Comparison of ENCODE assay signal across 24 mouse cellular contexts in genomic region chr5:127305719-127306118, GRCm38 (mm10).
DNase-seq lines count a peak whose midpoint lies in the region; ATAC-seq and TF ChIP-seq lines count a peak whose summit lies in the region.
"Had no signal": no experiment of that assay in that cellular context is flagged by ENCODE, and none has a peak within 500 bp of the region (broad histone marks: within the 10 kb centered on the region; RNA-seq: fewer than 3 reads in every experiment).

No protein-coding gene starts in this region.

- no peak overlapping the region for H3K9ac ChIP-seq in hindbrain, embryonic 11.5 days (ENCODE audit: low read depth, low read length)
- no peak overlapping the region for H3K9ac ChIP-seq in hindbrain, embryonic 14.5 days
- H3K9ac ChIP-seq: forebrain, embryonic 12.5 days; liver, embryonic 14.5 days; lung, embryonic 15.5 days; stomach, embryonic 15.5 days had no signal

- 24% methylated on average over 5 of the region's 5 CpGs for WGBS in hindbrain, embryonic 11.5 days
- WGBS in hindbrain, embryonic 14.5 days, result 23% methylated on average over 5 of the region's 5 CpGs

- no peak for TF ChIP-seq POLR2A in brain, embryonic 14.5 days (IDR thresholded peaks at IDR 0.05; ENCODE audit: borderline replicate concordance, extremely low read depth, insufficient read depth, insufficient read length, poor library complexity, severe bottlenecking)

- H3K4me2 ChIP-seq in hindbrain, embryonic 11.5 days (replicated peaks; ENCODE audit: low read depth, low read length), result no peak overlapping the region
- no peak overlapping the region for H3K4me2 ChIP-seq in hindbrain, embryonic 14.5 days (replicated peaks)
- H3K4me2 ChIP-seq: forebrain, embryonic 12.5 days; lung, embryonic 15.5 days; stomach, embryonic 15.5 days had no signal

- 0 out of 2 replicates have a peak, but pooled peaks cover 2% of the 10 kb centered on the region for H3K4me1 ChIP-seq in hindbrain, embryonic 11.5 days (replicated peaks; ENCODE audit: control insufficient read depth, insufficient read depth, low read length)
- peaks cover 4% of the 10 kb centered on the region; the same call in 1 of the 2 replicates for H3K4me1 ChIP-seq in hindbrain, embryonic 14.5 days (replicated peaks; ENCODE audit: control insufficient read depth, insufficient read depth, low read length)

- ATAC-seq in hindbrain, embryonic 11.5 days (ENCODE audit: low FRiP score), result no peak
- no peak for ATAC-seq in hindbrain, embryonic 14.5 days (ENCODE audit: low FRiP score)
- ATAC-seq: inflammation-experienced regulatory T-cells, adult 6 months had no signal

- no peaks in the 10 kb centered on the region for H3K27me3 ChIP-seq in hindbrain, embryonic 11.5 days (ENCODE audit: control insufficient read depth, insufficient read depth, low read length)
- no peaks in the 10 kb centered on the region for H3K27me3 ChIP-seq in hindbrain, embryonic 14.5 days (ENCODE audit: control insufficient read depth, insufficient read depth, low read length)
- H3K27me3 ChIP-seq: CH12.LX; forebrain, embryonic 12.5 days; lung, embryonic 15.5 days; stomach, embryonic 15.5 days had no signal

- H3K9me3 ChIP-seq in hindbrain, embryonic 11.5 days (ENCODE audit: control insufficient read depth, low read length), result no peaks in the 10 kb centered on the region
- H3K9me3 ChIP-seq in hindbrain, embryonic 14.5 days (ENCODE audit: control insufficient read depth, low read length), result no peaks in the 10 kb centered on the region
- H3K9me3 ChIP-seq: embryonic facial prominence, embryonic 10.5 days; forebrain, embryonic 12.5 days; lung, embryonic 15.5 days; stomach, embryonic 15.5 days had no signal

- peak; percentile 41 for DNase-seq in hindbrain, embryonic 11.5 days (ENCODE audit: low spot score)
- no peak for DNase-seq in hindbrain, embryonic 14.5 days (ENCODE audit: low spot score)
- DNase-seq in brain, embryonic 14.5 days (ENCODE audit: low read depth), result peak; percentile 46
- DNase-seq in cerebellum, adult 8-10 months, result peak; percentile 80
- peak; percentile 56 for DNase-seq in embryo, embryonic 10.5 days (ENCODE audit: low spot score)
- DNase-seq in Muller cell, postnatal 12 days (ENCODE audit: inconsistent ontology term), result no peak
- DNase-seq in urinary bladder, adult 2 months (ENCODE audit: low spot score), result no peak
- no peak for DNase-seq in ovary, postnatal 10 days (ENCODE audit: low spot score)
- DNase-seq: adrenal gland, postnatal 36 days; gastrocnemius, adult 2 months; heart, postnatal 36 days; kidney, adult 2 months; kidney, postnatal 25 days; lung, postnatal 4 days; right cerebral cortex, postnatal 25 days; thymus, adult 18-20 months; thymus, postnatal 4 days had no signal

- no peaks in the 10 kb centered on the region for H3K36me3 ChIP-seq in hindbrain, embryonic 11.5 days (ENCODE audit: control insufficient read depth, insufficient read depth, low read length)
- H3K36me3 ChIP-seq in hindbrain, embryonic 14.5 days (replicated peaks; ENCODE audit: control insufficient read depth, insufficient read depth), result no peaks in the 10 kb centered on the region
- H3K36me3 ChIP-seq: embryonic facial prominence, embryonic 10.5 days; forebrain, embryonic 12.5 days; lung, embryonic 15.5 days; stomach, embryonic 15.5 days had no signal

- no peak overlapping the region for H3K4me3 ChIP-seq in hindbrain, embryonic 11.5 days (ENCODE audit: low read depth, low read length)
- no peak overlapping the region for H3K4me3 ChIP-seq in hindbrain, embryonic 14.5 days (replicated peaks; ENCODE audit: low read length)
- H3K4me3 ChIP-seq: embryonic facial prominence, embryonic 10.5 days; forebrain, embryonic 12.5 days; gastrocnemius, adult 2 months; lung, embryonic 15.5 days; stomach, embryonic 15.5 days had no signal

- no peak for TF ChIP-seq CTCF in brain, embryonic 14.5 days (IDR thresholded peaks at IDR 0.05; ENCODE audit: borderline replicate concordance, extremely low read depth, insufficient read depth, insufficient read length)

- H3K27ac ChIP-seq in hindbrain, embryonic 11.5 days (ENCODE audit: low read depth, low read length), result no peak overlapping the region
- no peak overlapping the region for H3K27ac ChIP-seq in hindbrain, embryonic 14.5 days
- H3K27ac ChIP-seq: forebrain, embryonic 12.5 days; gastrocnemius, adult 2 months; liver, embryonic 14.5 days; lung, embryonic 15.5 days; stomach, embryonic 15.5 days had no signal

Comparison
In these comparisons a context has a peak if more than half of its experiments do, and no peak if none do; other contexts are left out.
1. DNase-seq: peak in hindbrain, embryonic 11.5 days (single experiment), brain, embryonic 14.5 days (single experiment), cerebellum, adult 8-10 months (single experiment) and embryo, embryonic 10.5 days (single experiment); none in hindbrain, embryonic 14.5 days (single experiment), Muller cell, postnatal 12 days (single experiment), urinary bladder, adult 2 months (single experiment) and ovary, postnatal 10 days (single experiment).